Mouse (Mus musculus) thymus, adult 2 months (tissue): ENCODE data around the gene E130308A19Rik.

ENCODE experiments used
- CTCF ChIP-seq: fragments of 200-500 bp; IDR thresholded peaks from 2 replicates; pipeline ENCODE4 v1.5.1; 2012; ENCODE audit warnings: mild to moderate bottlenecking, control low read depth, low read length, moderate library complexity, borderline replicate concordance; ENCODE audit not compliant: control insufficient read depth, poor library complexity, insufficient read depth; ENCODE audit errors: extremely low read depth
- POLR2A ChIP-seq: fragments of 200-500 bp; IDR thresholded peaks from 2 replicates; pipeline ENCODE4 v1.6.1; 2012; ENCODE audit warnings: mild to moderate bottlenecking, low read length, control low read depth, moderate library complexity; ENCODE audit not compliant: control insufficient read depth, poor library complexity, insufficient read depth; ENCODE audit errors: extremely low read depth

GRCm38 (mm10) chr4:59634532-59634931 is 8.5 kb downstream of the E130308A19Rik start:
- TF ChIP-seq CTCF (no peak), POLR2A (no peak)
